Mouse (Mus musculus) cerebellum, adult 18-20 months (tissue): ENCODE measurements around the gene Ppp1r9a.

Source experiments
- DNase-seq, 2 experiments: peaks; one replicate each; pipeline ENCODE4 v3.0.0; 2021

Ppp1r9a gene

DNA sequence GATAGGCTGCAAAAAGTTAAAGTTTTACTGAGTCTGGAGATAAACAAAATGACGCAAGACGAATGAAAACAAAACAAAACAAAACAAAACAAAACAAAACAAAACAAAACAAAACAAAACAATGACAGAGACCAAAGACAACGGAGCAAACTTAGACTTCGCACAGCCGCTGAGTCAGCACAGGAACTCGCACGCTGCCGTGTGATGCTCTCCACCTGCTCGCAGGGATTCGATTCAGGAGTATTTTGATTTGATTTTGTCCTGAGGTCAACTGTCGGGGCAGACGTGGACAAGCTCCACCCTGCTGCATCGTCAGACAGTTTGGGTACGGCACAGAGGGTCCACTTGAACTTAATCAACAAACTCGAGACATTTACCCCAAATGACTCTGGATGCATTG lies 105.9 kb downstream of the Ppp1r9a start:
- DNase-seq = no peak

DNA sequence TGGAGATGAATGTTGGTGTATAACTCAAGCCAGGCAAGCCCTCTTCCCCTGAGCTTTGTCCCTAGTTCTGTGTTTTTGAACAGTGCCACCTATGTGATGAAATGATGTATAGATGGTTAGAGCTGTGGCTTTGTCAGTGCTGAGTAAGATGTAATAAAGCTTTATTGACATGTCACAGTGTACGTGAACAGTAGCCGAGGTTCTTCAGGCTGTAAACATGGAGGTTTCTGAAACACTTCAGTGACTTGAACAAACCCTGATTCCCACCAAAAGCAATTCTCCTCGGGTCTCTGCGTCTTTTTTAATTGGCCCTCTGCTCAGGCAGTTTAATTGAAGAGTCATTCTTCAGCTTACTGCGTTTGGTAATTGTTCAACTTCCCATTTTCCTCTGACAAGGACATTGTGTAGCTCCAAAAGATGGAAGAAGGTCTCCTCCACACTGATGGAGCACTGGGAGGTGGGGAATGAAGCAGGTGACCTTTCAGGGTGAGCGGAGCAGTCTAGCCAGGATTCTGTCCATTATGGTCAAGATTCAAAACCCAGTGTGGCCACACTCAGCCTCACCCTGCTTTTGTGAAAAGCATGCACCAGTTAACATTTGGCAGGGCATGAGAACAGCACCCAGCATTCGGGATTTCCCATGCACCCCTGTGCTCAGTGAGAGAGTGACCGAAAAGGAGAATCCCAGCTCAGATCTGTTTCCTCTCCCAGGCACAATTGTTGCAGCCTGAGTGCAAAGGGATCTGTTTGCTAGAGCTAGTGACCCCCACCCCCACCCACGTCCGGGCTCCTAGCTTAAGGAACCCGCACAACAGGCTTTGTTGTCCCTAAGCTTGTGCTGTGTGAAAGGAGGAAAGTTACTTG lies 108.1 kb downstream of the Ppp1r9a start:
- DNase-seq = no peak

DNA sequence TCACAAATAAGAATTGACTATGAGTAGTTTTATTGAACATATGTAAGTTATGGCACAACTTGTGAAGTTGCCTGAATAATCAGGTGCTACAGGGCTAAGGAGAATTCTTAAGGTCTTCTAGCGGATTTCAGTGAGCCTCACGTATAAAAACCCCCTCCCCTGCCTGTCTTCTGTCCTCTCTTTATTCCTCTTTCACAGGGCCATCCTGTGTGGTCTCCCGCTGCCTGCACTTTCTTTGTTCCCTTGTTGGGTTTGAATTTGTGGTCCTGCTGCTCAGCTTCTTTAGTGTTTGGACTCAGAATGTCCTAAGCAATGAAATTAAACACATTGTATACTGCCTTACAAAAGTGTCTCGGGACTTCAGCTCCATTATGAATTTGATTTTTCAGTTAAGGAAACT lies 110.1 kb downstream of the Ppp1r9a start:
- DNase-seq = no peak

DNA sequence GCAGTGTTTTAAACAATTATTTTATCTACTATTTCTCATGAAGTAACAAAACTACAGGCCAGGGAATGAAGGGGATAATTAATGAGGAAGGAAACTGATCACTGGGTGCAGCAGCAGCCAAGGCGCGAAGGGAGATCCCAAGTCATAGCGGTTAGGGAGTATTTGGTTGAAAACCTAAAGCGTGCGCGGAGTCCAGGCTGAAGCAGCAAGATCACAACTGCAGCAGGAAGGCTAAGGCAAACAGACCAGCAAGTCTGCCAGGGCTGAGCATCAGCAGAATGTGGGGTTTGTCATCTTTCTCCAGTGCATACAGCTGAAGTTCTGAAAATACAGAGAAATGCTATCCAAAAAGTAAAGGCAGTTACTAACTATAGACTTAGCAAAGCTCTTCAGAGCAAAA lies 111.8 kb downstream of the Ppp1r9a start:
- DNase-seq = no peak

DNA sequence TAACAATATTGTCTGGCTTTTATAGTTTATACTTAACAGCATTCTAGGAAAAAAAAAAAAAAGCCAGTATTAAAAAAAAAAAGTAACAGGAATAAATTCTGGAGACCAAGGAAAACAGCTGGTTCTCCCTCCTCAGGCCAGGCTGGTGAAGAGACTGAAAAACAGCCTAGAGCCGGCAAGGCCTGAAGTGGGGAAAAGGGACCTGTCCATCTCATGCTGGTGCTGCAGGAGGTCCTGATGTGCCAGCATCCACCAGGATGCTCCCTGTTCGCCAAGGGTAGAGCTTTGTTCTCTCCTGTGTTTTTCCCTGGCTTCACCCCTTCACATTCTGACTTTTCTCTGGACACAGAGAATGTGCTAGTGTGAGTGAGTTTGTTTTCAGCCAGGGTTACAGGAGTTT lies 112.5 kb downstream of the Ppp1r9a start:
- DNase-seq = no peak

DNA sequence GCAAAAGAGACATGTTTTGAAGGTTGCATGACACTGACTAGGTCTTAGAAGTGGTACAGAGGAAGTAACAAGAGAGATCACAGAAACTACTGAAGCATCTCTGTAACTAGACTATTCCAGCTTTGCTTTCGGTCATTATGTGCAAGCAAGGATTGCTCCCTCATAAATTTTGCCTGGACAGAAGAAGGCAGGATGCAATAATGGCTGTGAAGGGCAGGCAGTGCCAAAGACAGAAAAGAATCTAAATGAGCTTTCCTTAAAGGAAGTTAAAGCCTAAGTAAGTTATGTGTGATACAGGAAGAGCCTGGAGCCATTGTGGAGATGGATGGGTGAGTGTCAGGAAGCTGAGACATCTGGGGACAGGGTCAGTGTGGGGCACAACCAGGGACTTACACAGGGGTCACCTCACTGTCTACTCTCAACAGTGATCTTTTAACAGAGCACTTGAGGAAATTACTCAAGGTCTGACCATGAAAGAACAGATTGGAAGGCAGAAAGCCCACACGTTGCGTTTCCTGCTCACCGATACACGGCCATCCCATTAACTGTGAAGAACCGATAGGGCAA lies 115.3 kb downstream of the Ppp1r9a start:
- DNase-seq = no peak

DNA sequence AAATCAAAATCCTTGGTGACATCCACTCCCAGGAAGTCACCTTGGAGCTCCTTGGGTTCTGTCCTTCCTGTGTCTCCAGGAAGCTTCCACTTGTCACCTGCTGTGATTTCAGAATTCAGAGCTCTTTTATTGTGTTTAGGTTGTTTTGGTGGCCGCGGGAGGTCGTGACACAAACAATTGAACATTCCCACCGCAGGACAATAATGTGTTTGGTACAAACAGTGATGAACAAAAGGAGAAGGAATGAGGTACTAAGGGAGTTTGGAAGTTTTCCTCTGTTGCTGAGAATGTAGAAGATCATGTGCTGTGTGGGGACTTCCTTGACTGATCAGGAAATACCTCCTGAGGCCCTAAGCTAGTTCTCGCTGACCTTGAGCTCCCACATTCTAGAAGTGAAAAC lies 116.5 kb downstream of the Ppp1r9a start:
- no peak for DNase-seq

DNA sequence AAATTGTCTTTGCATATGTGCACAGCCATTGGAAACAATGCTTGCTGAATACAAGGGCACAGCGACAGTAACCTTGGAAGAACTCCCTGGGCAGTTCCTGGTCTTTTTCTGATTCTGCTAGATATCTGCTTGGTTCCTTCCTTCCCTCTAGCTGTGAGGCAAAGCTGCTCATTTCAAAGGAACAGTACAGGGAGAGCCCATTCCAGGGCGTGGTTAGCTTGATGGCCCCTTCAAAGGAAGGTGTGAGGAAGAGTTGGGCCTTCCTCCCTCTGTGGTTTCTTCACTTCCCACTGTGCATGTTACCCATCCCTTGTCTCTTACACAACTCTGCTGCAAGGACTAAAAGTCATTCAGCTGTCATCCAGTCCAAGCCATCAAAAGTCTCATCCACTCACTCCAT lies 117.3 kb downstream of the Ppp1r9a start:
- no peak for DNase-seq

DNA sequence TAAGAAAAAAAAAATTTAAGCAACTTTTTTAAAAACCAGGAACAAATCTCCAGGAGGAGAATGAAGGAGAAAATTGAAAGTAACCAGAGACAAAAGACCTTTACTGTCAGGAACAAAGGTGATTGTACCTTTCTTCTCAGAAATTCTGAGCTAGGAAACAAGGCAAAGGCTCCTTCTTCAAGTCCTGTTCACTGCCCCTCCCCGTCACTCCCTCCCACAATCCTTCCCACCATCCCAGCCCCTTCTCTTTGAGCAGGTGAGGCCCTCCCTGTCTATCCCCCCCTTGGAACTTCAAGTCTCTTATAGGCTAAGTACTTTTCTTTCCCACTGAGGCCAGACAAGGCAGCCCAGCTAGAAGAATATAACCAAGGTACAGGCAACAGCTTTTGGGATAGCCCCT lies 117.8 kb downstream of the Ppp1r9a start:
- DNase-seq = no peak

DNA sequence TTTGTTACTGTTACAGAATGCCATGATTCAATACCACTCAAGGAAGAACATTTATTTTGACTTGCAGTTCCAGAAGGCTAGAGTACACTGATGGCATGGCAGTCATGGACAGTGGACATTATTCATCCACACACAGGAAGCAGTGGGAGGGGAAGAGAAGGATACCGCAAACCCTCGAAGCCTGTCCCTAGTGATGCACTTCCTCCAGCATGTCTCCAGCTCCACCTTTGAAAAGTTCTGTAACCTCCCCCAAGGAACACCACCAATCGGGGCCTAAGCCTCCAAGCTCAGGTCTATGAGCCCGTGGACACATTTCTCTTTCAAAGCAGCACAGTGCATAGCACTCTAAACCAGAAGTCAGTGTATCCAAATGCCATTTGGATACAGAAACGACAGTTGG lies 120.0 kb downstream of the Ppp1r9a start:
- no peak for DNase-seq

DNA sequence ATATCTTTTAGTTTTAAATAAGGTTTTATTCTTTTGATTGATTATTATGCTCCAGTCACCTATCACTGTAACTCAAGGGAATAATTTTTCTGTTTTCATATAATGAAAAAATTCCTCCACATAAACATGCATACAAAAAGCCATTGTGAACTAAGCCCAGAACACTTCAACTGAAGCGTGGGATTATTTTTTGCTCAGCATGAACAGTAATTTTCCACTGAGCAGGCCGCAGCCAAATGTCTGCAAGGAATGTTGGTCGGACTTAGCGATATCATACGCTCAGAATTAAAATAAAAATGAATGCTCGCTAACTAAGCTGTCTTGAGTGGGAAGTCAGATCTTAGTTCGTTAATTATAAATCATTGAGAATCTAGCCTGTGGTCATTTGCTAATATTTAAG lies 122.2 kb downstream of the Ppp1r9a start:
- DNase-seq = peak in 1 of 2 experiments; percentile 34

DNA sequence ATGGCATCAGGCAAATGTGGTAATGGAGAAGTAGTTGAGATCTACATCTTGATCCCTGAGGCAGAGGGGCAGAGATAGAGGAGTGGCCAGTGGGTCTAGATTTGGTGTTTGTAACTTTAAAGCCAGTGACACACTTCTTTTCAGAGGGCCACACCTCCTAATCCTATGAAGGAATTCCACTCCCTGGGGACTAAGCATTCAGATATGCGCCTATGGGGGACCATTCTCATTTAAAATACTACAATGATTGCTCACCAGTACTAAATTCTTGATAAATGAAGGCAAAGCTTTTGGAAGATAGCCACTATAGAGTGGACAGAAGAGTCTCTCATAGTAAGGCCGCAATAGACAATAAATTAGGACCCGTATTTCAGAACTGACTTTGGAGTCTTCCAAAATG lies 124.1 kb downstream of the Ppp1r9a start:
- no peak for DNase-seq

DNA sequence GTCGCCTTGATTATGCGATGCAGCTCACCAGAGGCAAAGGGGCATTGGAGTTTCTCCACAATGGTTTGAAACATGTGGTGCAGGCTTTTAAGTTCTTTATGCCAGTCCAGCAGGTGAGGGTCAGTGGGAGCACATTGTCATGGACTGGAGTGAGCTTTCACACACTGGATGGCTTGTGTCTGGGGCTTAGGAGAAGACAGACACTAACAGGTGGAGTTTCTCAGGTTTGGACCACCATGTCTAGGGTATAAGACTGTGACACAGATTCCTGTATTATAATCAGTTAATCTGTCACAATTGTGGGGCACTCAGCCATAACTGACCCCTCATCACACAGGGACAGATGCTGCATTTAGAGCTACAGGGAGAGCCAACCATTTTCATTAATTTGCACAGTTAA lies 124.5 kb downstream of the Ppp1r9a start:
- no peak for DNase-seq

DNA sequence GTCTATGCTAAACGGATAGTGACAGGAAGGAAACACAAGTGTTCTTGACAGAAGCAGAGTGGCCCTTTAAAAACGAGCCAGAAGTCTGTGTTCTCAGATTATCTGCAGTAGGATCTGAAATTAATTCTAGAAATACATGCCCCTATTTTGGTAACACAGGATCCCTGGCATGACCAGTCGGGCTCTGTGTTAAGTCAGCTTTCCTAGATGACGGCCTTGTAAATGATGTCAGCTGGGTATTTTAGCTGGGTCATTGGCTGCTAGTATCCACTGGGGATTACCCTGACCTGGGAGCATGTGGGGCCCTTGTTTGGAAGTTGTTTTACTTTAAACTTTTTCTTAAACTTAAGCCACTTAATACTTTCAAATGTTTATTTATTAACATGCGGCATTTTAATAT lies 125.1 kb downstream of the Ppp1r9a start:
- no peak for DNase-seq

DNA sequence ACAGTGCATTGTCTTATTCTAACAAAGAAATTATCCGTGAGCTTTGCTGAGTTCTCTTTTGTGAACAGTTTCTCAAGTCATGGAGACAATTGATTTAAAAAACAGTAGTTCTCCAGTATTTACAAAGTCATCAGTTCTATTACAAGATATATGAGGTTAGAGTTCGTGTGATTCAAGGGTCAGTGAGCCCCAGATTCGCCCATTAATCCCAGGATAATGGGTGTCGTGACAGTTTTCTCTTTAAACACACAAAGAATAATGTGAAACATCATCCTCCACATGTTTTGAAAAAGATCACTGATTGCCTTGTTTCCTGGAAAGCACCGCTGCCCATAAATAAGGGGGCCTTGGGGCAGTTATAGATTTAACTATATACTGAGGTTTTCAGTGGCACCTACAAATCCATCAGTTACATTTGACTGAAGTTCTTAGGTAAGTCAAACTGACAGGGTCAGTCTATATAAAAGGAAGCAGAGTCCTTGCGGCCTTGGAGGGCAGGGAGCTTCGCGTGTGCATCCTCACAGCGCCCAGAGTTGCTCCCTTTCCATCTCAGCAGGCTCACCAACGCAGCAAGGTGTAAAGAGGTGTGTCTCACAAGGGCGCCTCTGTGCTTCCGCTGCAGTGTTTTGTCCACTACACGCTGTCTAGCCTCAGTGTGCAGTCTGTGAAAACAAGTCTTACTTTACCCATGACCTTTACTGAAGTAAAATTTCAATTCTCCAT lies 126.6 kb downstream of the Ppp1r9a start:
- DNase-seq = no peak

DNA sequence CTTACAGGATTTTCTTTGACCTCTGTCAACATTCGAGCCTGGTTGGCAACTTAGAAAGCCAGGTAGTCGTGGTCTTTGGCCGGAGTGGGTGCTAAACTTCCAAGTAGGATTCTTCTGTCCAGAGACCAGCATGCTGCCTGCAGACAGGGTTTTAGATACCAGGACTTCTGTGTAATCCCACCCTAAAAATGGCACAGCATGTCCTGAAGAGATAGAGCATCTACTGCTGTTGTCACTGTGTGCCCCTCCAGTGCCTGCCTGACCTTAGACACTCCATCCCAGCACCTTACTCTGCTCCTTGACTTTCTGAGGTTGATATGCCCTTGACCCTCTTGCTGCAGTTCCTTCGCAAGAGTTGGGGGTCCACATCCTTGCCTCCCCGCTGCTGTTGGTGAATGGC lies 127.2 kb downstream of the Ppp1r9a start:
- no peak for DNase-seq

DNA sequence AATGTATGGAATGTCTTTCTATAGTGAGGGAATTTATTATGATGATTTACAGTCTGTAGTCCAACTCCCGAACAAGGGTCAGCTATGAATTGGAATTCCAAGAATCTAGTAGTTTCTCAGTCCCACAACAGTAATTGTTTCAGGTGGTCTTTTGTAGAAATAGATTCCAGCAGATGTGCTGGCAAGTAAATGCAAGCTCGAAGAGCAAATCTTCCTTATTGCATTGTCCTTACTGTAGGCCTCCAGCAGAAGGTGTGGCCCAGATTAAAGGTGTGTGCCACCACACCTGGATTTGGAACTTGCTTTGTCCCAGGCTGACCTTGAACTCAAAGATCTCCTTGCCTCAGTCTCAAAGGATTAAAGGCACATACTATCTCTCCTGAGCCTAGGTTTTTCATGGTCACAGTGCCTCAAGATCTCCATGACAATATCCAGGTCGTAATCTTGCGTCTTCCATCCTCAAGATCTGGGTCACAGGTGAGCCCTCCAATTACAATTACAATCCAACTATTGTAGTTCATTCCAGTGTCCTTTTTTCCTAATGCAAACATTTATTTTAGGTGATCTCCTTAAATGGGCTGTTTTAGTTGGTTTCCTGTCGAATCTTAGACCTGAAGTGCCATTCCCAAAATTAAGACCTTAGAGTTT lies 130.4 kb downstream of the Ppp1r9a start:
- no peak for DNase-seq

DNA sequence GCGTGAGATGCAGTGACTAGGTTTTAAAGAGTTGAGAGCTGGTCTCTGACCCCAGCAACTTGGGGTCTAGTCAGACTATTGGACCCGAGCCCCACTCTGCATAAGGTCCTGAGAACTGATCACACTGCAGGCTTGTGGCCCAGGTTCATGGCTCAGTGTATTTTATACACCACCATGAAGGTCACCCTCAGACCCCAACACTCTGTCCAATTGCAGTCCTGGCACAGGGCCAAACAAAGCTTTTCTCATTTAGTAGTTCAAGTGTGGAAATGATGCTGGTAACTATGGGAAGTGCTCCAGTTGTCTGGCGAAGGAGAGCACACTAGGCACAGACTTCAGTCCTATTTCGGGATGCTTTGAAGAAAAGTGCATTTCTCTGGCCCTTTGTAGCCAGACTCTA lies 134.5 kb downstream of the Ppp1r9a start:
- no peak for DNase-seq

DNA sequence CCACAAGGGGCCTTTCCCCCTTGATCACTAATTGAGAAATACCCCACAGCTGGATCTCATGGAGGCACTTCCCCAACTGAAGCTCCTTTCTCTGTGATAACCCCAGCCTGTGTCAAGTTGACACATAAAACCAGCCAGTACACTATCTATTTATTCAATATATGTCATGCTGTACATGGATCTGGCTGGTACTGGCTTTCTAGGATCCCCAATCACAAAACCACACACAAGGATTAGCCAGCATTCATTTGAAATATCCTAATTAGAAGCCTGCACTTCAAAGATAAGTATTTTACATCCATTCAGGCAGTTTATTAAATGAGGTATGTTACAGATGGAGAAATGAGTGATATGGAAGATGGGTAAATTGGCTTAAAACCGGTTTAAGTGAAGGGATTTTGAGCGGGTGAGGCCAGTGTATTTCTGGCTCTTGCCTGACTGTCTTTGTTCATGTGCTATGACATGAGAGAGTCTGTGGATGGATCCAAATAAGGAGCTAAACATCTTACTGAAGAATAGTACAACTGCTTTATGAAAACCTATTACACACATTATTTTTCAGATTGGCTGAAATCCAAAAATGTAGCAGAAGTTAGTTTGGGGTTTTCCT lies 135.5 kb downstream of the Ppp1r9a start:
- DNase-seq = no peak

DNA sequence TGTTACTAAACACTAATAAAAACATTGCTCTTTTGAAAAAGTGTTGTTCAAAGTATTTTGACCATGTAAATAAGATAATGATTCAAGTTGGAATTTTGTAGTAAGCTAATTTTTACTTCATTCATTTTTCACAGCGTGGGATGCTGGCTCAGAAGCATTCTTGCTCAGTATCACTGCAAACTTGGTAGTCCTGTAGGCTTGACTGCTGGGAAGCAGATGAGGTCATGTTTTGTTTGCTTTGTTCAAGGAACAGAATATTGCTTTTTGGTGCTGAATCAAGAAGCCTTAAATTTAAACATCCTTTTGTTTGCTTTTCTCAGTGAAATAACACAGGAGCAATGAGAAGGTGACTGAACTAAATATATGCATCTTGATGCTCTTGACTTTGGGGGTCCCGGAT lies 136.6 kb downstream of the Ppp1r9a start:
- DNase-seq = no peak

DNA sequence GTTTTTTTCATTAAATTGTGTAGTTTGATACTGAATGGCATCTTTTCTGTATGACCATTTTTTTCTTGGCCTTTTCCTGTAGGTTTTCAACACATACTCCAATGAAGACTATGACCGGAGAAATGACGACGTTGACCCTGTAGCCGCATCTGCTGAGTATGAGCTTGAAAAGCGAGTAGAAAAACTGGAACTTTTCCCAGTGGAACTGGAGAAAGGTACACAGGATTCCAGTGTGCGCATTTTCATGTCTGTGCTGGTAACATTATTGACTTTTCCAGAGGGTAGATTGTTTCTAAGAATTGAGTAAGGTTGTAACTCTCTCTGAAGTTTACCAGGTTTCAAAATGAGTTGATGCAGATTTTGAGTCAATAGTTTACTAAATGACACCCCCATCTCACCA lies 143.1 kb downstream of the Ppp1r9a start:
- no peak for DNase-seq

DNA sequence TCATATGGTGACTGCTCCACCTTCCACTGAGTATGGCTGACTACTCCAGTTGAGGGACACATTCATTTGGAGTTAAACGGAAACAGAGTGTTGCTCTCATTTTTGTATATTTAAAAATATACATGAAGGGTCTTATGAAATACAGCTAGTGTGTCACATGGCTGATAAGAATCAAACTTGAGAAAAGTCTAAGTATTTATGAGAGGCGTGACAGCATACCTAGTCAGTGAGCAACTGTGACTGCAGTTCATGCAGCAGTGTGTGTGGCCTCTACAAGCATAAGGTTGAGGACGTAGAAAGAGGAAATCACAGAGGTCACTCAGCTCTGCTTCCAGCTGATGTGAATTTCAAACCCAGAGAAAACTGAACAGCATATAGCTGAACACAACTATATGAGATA lies 145.3 kb downstream of the Ppp1r9a start:
- no peak for DNase-seq

DNA sequence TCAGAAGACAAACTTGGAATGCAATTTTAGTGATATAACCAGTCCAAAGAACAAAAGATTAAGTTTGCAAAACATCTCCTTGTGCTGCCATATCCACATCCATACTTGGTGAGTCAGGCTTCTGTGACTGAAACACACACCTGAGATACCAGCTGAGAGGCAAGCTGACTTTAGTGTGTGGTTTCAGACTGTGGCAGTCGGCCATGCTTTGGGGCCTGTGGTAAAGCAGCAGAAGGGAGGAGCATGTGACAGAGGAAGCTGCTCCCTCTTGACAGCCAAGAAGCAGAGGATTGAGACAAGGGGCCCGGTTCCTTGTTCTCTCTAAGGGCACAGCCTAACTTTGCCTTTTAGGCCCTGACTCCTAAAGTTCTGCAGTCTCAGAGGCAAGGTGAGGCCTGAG lies 149.6 kb downstream of the Ppp1r9a start:
- peak; percentile 26 to 43 for DNase-seq
